Mouse (Mus musculus): ENCODE data around the gene Cks1b.

GRCm38 (mm10) chr3:89373581-89374231 is 44.5 kb downstream of the Cks1b start:
- no peak for TF ChIP-seq CTCF (conservative IDR thresholded peaks at IDR 0.05 in 1 of 2, IDR thresholded peaks at IDR 0.05 in 1 of 2; ENCODE audit: low read depth in 2 of 2, low read length in 2 of 2)
- no peak for TF ChIP-seq MEF2A (IDR thresholded peaks at IDR 0.05; ENCODE audit: borderline replicate concordance, low read depth, low read length)
- no peak for TF ChIP-seq E2F4 (IDR thresholded peaks at IDR 0.05; ENCODE audit: insufficient replicate concordance, low read depth, low read length)
- no peak for TF ChIP-seq ELF1 (IDR thresholded peaks at IDR 0.05; ENCODE audit: low read depth, low read length)
- TF ChIP-seq KAT2A (IDR thresholded peaks at IDR 0.05; ENCODE audit: insufficient replicate concordance, low read length), result no peak
- no peak for TF ChIP-seq IRF4 (IDR thresholded peaks at IDR 0.05; ENCODE audit: low read depth, low read length)
- TF ChIP-seq EP300 (IDR thresholded peaks at IDR 0.05; ENCODE audit: low read length), result no peak
- TF ChIP-seq RAD21 (IDR thresholded peaks at IDR 0.05; ENCODE audit: low read depth, low read length), result no peak
- no peak for TF ChIP-seq HCFC1 (IDR thresholded peaks at IDR 0.05; ENCODE audit: low read depth, low read length)
- no peak for TF ChIP-seq MAX (IDR thresholded peaks at IDR 0.05; ENCODE audit: low read length)
- no peak for TF ChIP-seq CHD2 (IDR thresholded peaks at IDR 0.05; ENCODE audit: low read length)
- no peak for TF ChIP-seq GABPA (IDR thresholded peaks at IDR 0.05; ENCODE audit: insufficient replicate concordance, low read depth, low read length)
- TF ChIP-seq UBTF (IDR thresholded peaks at IDR 0.05; ENCODE audit: low read depth, low read length), result no peak

Data from CH12.LX (cell line).